Mouse (Mus musculus): ENCODE measurements around the gene Amh. TPM values are rescaled to one million over a fixed set of nuclear protein-coding genes. Genes with fewer than 3 reads are reported as not detected.

Gene Amh
- total RNA-seq, 2 experiments from 2014 or later, result 1.9 to 3.8 TPM

DNA sequence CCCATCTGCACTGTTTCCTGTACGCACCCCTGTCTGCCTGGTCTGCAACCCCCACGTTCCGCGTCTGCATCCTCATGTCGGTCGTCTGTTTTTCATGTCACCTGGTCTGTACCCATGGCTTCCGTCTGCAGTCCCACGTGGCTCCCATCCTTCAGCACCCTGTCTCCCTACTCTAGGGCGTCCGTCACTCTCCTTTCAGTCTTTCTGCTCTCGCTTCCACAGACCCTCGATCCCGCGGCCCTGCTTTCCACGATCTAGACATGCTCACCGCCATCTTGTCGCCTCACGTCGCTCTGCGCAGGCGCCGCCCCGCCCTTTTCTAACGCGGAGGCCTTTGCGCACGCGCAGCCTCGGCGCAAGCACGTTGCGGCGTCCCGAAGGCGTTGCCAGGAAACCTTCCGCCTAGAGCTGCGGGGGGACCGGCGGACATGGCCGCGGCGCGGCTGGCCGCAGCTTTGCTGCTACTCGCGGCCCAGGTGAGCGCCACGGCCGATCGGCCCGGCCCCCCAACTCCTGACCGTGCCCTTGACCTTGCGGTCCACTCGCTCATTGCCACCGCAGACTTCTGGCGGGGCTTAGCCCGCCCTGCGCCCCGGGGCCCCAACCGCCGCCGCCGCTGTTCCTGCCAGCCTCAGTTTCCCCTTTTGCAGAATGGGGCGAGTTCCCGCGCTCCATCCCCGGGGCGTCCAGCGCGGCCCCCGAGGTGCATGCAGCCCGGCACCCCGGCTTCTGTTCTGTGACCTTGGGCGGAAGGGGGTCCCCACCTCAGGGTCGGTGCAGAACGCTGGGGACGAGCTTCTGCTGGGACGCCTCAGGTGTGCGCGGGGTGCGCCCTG lies 50.1 kb downstream of the Amh start, which contains the start of the genes Lsm7 and Sppl2b:
TSS of gene Lsm7 (minus strand) at position 297 of the 836 bp plus-strand sequence.
TSS of gene Sppl2b (plus strand) at position 363 of the 836 bp plus-strand sequence.
- TF ChIP-seq CTCF (IDR thresholded peaks at IDR 0.05), result no peak
- intact Hi-C loops (cut with DNase I), result loop anchor here (1.0 kb wide), 1 partner anchor 29 kb away; the partner anchor contains the start of gene Oaz1
- DNase-seq (ENCODE audit: extremely low spot score in 1 of 2, low spot score in 2 of 2), result peak; percentile 97 to 99
- peak within 1 kb of the TSS; percentile 82 for H3K27ac ChIP-seq
- H3K4me3 ChIP-seq, result peak within 1 kb of the TSS; percentile 98

DNA sequence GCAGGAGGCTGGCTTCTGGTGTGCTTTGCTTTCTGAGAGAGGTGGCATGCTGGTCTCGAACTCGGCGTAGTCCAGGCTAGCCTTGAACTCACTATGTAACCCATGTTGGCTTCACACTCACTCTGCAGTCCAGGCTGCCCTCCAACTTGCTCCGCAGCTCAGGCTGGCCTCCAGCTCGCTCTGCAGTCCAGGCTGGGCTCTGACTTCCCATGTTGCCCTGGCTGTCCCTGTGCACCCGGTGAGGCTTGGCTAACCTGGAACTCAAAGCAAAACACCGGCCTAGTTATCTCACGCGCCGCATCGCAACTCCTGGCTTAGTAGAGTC lies 50.7 kb downstream of the Amh start:
- intact Hi-C loops (cut with DNase I), result loop anchor here (1.0 kb wide), 1 partner anchor 29 kb away; the partner anchor contains the start of gene Oaz1
- no peak for TF ChIP-seq CTCF (IDR thresholded peaks at IDR 0.05)
- Histone ChIP-seq H3K4me3 (peak overlapping the region; percentile 98), H3K27ac (peak overlapping the region; percentile 82)
- DNase-seq (ENCODE audit: extremely low spot score in 1 of 2, low spot score in 2 of 2), result no peak

DNA sequence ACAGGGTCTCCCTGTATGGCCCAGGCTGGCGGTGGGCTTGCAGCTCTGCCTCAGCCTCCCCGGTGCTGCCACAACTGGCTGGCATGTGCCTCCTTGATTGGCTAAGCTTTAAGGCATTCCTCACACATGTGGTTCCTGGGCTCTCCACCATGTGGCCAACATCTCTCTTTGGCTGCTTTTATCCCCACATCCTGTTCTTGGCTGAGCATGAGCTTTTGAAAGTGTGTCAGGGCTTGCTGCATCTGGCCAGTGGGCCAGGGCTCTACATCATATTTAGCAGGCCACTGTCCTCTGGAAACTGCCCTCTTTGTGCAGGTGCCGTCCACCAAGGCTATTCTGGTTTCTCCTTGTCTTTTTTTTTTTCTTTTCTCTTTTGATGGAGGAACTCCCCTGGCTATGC lies 51.2 kb downstream of the Amh start:
- TF ChIP-seq CTCF (IDR thresholded peaks at IDR 0.05), result peak; percentile 16; the same call in 1 of the 2 replicates
- Histone ChIP-seq H3K4me3 (peak overlapping the region; percentile 98), H3K27ac (peak overlapping the region; percentile 82; the same call in 1 of the 2 replicates)
- DNase-seq (ENCODE audit: extremely low spot score in 1 of 2, low spot score in 2 of 2), result no peak
- intact Hi-C loops (cut with DNase I), result no loop called here

DNA sequence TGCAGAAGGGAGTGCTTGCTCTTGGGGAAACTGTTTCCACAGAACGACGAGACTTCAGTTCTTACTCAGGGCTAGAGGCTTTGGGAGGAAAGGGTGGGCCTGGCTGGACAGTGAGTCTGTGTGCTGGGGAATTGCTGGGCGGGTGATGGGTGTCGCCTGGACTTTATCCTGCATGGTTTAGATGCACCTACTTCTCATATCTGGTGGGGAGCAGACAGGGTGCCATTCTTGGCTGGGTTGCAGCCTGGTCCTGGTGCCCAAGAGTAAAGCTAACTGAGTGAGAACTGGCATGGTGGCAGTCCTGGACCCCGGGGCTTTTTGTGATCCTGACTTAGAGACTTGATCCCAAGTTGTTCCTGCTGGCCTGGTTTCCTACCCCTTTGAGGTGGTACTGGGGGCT lies 51.9 kb downstream of the Amh start:
- Histone ChIP-seq H3K4me3 (0 out of 2 replicates have a peak overlapping the region, but pooled peaks have one; percentile 6), H3K27ac (peak overlapping the region; percentile 37; the same call in 1 of the 2 replicates)
- intact Hi-C loops (cut with DNase I), result no loop called here
- no peak for DNase-seq (ENCODE audit: extremely low spot score in 1 of 2, low spot score in 2 of 2)
- no peak for TF ChIP-seq CTCF (IDR thresholded peaks at IDR 0.05)

Small RNA genes lying within 50 kb of the gene (microRNA-seq; reads per million reads assigned to microRNA genes)
- gene Mir1982, result 2.7 to 4.8 reads per million in 2 experiments

Other genes starting within 250 kb of the Amh start
- gene Rexo1, start 243.7 kb upstream of the Amh start, total RNA-seq (2021), result 10 to 100 TPM; 46.5 to 51.3 TPM
- 10 to 100 TPM; 48.2 to 59.7 TPM for gene Klf16, start 227.9 kb upstream of the Amh start, total RNA-seq (2021)
- 100 to 1,000 TPM; 185 to 191 TPM for gene Abhd17a, start 214.9 kb upstream of the Amh start, total RNA-seq (2021)
- gene Scamp4, start 202.4 kb upstream of the Amh start, total RNA-seq (2021), result 10 to 100 TPM; 41.5 to 44.8 TPM
- gene Adat3, start 202.4 kb upstream of the Amh start, total RNA-seq (2021), result 1 to 10 TPM; 1.3 to 5.6 TPM
- 1 to 10 TPM; 2.7 to 4.2 TPM for gene Gm49322, start 199.2 kb upstream of the Amh start, total RNA-seq (2021)
- gene Csnk1g2, start 182.4 kb upstream of the Amh start, total RNA-seq (2021), result 100 to 1,000 TPM; 244 to 251 TPM
- gene Btbd2, start 148.2 kb upstream of the Amh start, total RNA-seq (2021), result 10 to 100 TPM; 85.1 to 96.7 TPM
- 10 to 100 TPM; 42.8 to 48.8 TPM for gene Mknk2, start 127.1 kb upstream of the Amh start, total RNA-seq (2021)
- gene Mob3a, start 103.3 kb upstream of the Amh start, total RNA-seq (2021), result 10 to 100 TPM; 13.6 to 15.5 TPM
- gene Izumo4, start 103.1 kb upstream of the Amh start, total RNA-seq (2021), result 10 to 100 TPM; 45.0 to 46.0 TPM
- 100 to 1,000 TPM; 150 to 151 TPM for gene Ap3d1, start 63.0 kb upstream of the Amh start, total RNA-seq (2021)
- gene Dot1l, start 50.0 kb upstream of the Amh start, total RNA-seq (2021), result 10 to 100 TPM; 64.6 to 75.3 TPM
- 10 to 100 TPM; 42.0 to 48.7 TPM for gene Sf3a2, start 7.0 kb upstream of the Amh start, total RNA-seq (2021)
- gene Plekhj1, start 6.6 kb upstream of the Amh start, total RNA-seq (2021), result 10 to 100 TPM; 68.2 to 71.0 TPM
- 1 to 10 TPM; 5.9 to 7.4 TPM for gene Jsrp1, start 8.3 kb downstream of the Amh start, total RNA-seq (2021)
- gene Oaz1, start 21.4 kb downstream of the Amh start, total RNA-seq (2021), result 100 to 1,000 TPM; 476 to 536 TPM
- gene Lingo3, start 38.8 kb downstream of the Amh start, total RNA-seq (2021), result 10 to 100 TPM; 38.3 to 42.8 TPM
- gene Lsm7, start 50.0 kb downstream of the Amh start, total RNA-seq (2021), result 10 to 100 TPM; 40.0 to 43.2 TPM
- gene Sppl2b, start 50.0 kb downstream of the Amh start, total RNA-seq (2021), result 10 to 100 TPM; 55.6 to 62.5 TPM
- gene Tmprss9, start 66.6 kb downstream of the Amh start, total RNA-seq (2021), result under 1 TPM; 0.18 to 0.19 TPM
- 100 to 1,000 TPM; 136 to 138 TPM for gene Timm13, start 95.7 kb downstream of the Amh start, total RNA-seq (2021)
- 10 to 100 TPM; 20.0 to 20.3 TPM for gene Lmnb2, start 113.0 kb downstream of the Amh start, total RNA-seq (2021)
- 10 to 100 TPM; 24.0 to 36.0 TPM for gene Gadd45b, start 124.8 kb downstream of the Amh start, total RNA-seq (2021)
- gene Gng7, start 209.7 kb downstream of the Amh start, total RNA-seq (2021), result 100 to 1,000 TPM in 1 of 2 experiments, 10 to 100 TPM in 1; 66.6 to 111 TPM
- gene Diras1, start 220.4 kb downstream of the Amh start, total RNA-seq (2021), result 100 to 1,000 TPM; 100 to 116 TPM
- 10 to 100 TPM; 61.3 to 62.5 TPM for gene Slc39a3, start 232.2 kb downstream of the Amh start, total RNA-seq (2021)

All from left cerebral cortex, adult 2 months (tissue).